ENCODE assay signal across 8 mouse cellular contexts in the genomic region with DNA sequence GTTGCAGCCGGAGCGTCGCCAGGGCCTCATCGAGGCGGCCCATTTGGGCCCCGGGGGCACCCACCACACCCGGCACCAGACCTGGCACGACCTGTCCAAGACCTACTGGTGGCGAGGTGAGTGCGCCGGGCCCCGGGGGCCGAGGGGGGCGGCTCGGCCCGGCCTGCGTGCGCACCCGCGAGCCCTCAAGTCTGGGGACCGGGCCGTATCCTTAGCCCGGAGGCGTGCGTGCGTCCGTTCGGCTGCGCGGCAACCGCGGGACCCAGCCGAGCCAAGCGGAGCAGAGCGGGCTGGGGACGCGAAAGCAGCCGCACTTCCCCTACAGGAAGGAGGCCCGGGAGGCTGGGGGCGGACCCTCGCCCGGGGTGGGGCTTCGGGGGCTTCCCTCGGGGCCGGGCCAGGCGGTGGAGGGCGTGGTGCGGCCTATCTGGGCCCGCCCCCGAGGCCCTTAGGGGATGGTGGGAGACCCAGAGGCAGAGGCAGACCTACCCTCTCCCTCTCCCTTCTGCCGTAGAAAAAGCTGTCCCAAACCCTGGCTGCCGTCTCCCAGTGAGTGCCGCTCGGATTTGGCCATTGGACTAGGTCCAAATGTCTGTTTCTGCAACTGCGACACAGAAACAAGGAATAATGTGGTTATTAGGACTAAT. TPM values are rescaled to one million over a fixed set of nuclear protein-coding genes. Genes with fewer than 3 reads are reported as not detected.
DNase-seq lines count a peak whose midpoint lies in the region; ATAC-seq lines count a peak whose summit lies in the region.

No protein-coding gene starts in this region.

- DNase-seq in gastrocnemius, adult 8-10 months (ENCODE audit: low spot score in 2 of 2) = peak; percentile 87 to 91
- DNase-seq in induced T-regulatory cell, adult 2 months (ENCODE audit: low read depth) = peak; percentile 93
- peak; percentile 53 to 75 for DNase-seq in left cerebral cortex, adult 9 months (ENCODE audit: low spot score in 2 of 2)
- peak; percentile 91 to 92 for DNase-seq in right cerebral cortex, postnatal 10 days (ENCODE audit: low spot score in 2 of 2)
- peak; percentile 77 for DNase-seq in urinary bladder, postnatal 25 days (ENCODE audit: low spot score)

- no peaks in the 10 kb centered on the region for H3K9me3 ChIP-seq in megakaryocyte, embryonic 14.5 days

- H3K4me1 ChIP-seq in megakaryocyte, embryonic 14.5 days = peaks cover 52% of the 10 kb centered on the region

- peak overlapping the region; percentile 99 for H3K4me3 ChIP-seq in megakaryocyte, embryonic 14.5 days (replicated peaks)

- H3K36me3 ChIP-seq in megakaryocyte, embryonic 14.5 days (replicated peaks; ENCODE audit: low read length) = peaks cover 39% of the 10 kb centered on the region

- peak; percentile 60 for ATAC-seq in activated CD4-positive, CD25-positive, alpha-beta regulatory T cell, adult 4 months
- peak; percentile 65 for ATAC-seq in common myeloid progenitor, adult 5-6 weeks (replicated peaks; ENCODE audit: low read depth, poor library complexity, severe bottlenecking)

- no peaks in the 10 kb centered on the region for H3K27me3 ChIP-seq in megakaryocyte, embryonic 14.5 days (replicated peaks)

RNA-seq across cellular contexts. Expression of a gene that starts 0.7 kb away (rescaled TPM):
- polyA plus RNA-seq in activated CD4-positive, CD25-positive, alpha-beta regulatory T cell, adult 4 months (2017; shearing (Covaris generic)) = 10 to 100 TPM; 23.9 to 26.0 TPM
- total RNA-seq in common myeloid progenitor, adult 5-6 weeks (2017) = 42.4 and 49.9 TPM in 2 replicates
- total RNA-seq in gastrocnemius, adult 8-10 months (2022) = 10 to 100 TPM in 2 of 4 experiments, 1 to 10 TPM in 2; 9.6 to 15.0 (median 10.2) TPM
- 0.99 and 1.0 TPM in 2 replicates for polyA plus RNA-seq in megakaryocyte, embryonic 14.5 days (2012; ENCODE audit: insufficient read depth, low replicate concordance)

RNA-seq across cellular contexts. Expression of a gene that starts 8.3 kb away (rescaled TPM):
- polyA plus RNA-seq in activated CD4-positive, CD25-positive, alpha-beta regulatory T cell, adult 4 months (2017; shearing (Covaris generic)) = 1,000 to 10,000 TPM; 1,908 to 2,087 TPM
- 1,507 and 2,166 TPM in 2 replicates for total RNA-seq in common myeloid progenitor, adult 5-6 weeks (2017)
- 100 to 1,000 TPM; 479 to 689 (median 565) TPM for total RNA-seq in gastrocnemius, adult 8-10 months (2022)
- polyA plus RNA-seq in megakaryocyte, embryonic 14.5 days (2012; ENCODE audit: insufficient read depth, low replicate concordance) = 47.3 and 75.6 TPM in 2 replicates

RNA-seq across cellular contexts. Expression of a gene that starts 39.7 kb away (rescaled TPM):
- 10 to 100 TPM; 22.8 to 28.3 TPM for polyA plus RNA-seq in activated CD4-positive, CD25-positive, alpha-beta regulatory T cell, adult 4 months (2017; shearing (Covaris generic))
- total RNA-seq in common myeloid progenitor, adult 5-6 weeks (2017) = 20.2 and 24.9 TPM in 2 replicates
- total RNA-seq in gastrocnemius, adult 8-10 months (2022) = 1 to 10 TPM; 4.3 to 7.2 (median 5.5) TPM
- 0.49 TPM in 1 of 2 replicates, not detected in the other for polyA plus RNA-seq in megakaryocyte, embryonic 14.5 days (2012; ENCODE audit: insufficient read depth, low replicate concordance)

RNA-seq across cellular contexts. Expression of a gene that starts 55.2 kb away (rescaled TPM):
- polyA plus RNA-seq in activated CD4-positive, CD25-positive, alpha-beta regulatory T cell, adult 4 months (2017; shearing (Covaris generic)) = 100 to 1,000 TPM; 227 to 239 TPM
- 116 and 120 TPM in 2 replicates for total RNA-seq in common myeloid progenitor, adult 5-6 weeks (2017)
- 10 to 100 TPM; 54.8 to 66.4 (median 63.5) TPM for total RNA-seq in gastrocnemius, adult 8-10 months (2022)
- polyA plus RNA-seq in megakaryocyte, embryonic 14.5 days (2012; ENCODE audit: insufficient read depth, low replicate concordance) = 4.1 and 30.0 TPM in 2 replicates

Comparison
In these comparisons a context has a peak if more than half of its experiments do, and no peak if none do; other contexts are left out.
1. Peak in every context shown above with its lines: DNase-seq, ATAC-seq and H3K4me3 ChIP-seq.